Mouse (Mus musculus) olfactory bulb, adult 2 months (tissue): Measurements from ENCODE around the gene Fbxl5.

Experiments
- CTCF ChIP-seq: fragments of 200-500 bp; IDR thresholded peaks from 2 replicates; pipeline ENCODE4 v1.5.1; 2012; ENCODE audit warnings: low read depth, mild to moderate bottlenecking, low read length, moderate library complexity; ENCODE audit not compliant: insufficient read depth
- POLR2A ChIP-seq: fragments of 200-500 bp; IDR thresholded peaks from 2 replicates; pipeline ENCODE4 v1.6.1; 2012; ENCODE audit warnings: mild to moderate bottlenecking, low read depth, low read length, moderate library complexity; ENCODE audit not compliant: insufficient read depth

DNA sequence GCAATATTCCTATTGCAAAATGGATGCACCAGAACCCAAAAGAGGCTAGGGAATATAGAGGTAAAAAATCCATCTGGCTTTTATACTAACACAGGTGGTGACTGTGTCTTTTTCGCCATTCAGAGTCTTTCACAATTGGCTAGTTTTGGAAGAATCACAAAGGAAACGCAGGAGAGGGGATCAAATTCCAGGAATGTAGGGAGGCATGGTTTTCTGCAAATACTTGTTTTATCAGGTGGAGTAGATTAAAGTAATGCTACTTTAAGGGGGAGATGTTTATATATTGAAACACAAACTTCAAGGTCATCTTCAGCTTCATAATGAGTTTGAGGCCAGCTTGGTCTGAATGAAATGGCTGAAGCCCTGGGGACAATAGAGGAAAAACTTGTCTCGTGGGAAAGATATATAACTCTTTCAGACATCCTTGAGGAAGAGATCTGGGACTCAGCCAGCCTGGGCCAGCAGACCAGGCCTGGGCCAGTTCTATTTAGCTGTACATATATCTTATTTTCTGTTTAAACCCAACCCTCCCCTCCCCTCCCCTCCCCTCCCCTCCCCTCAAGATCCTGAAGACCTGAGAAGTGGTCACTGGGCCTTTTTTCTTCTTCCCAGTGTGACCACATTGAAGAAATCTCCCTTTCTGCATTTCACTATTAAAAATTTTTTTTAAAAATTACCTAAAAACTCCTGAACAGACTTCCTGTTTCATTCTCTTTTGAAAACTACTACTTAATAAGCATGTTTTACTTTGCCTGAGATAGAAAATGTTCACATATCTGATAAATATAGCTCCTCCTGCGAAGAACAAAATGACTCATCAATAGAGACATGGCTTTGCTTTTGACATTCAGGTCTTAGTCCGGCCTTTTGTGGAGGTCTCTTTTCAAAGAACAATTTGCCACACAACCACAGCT is 99.6 kb downstream of the Fbxl5 start:
- no peak for TF ChIP-seq CTCF
- TF ChIP-seq POLR2A = no peak
